Mouse (Mus musculus) kidney, adult 8-10 months (tissue): ENCODE results near the gene Dnajb7.

Experiments used
- DNase-seq, 2 experiments: peaks; one replicate each; pipeline ENCODE4 v3.0.0; 2022

The Dnajb7 gene

GRCm38 (mm10) chr15:81364271-81364670, 43.8 kb downstream of the Dnajb7 start:
- peak in 1 of 2 experiments; percentile 32 for DNase-seq

- peak; percentile 40 to 65 for DNase-seq
These were observed 45.6 kb downstream of the Dnajb7 start for GRCm38 (mm10) chr15:81362501-81362900.

GRCm38 (mm10) chr15:81361417-81362015, 46.6 kb downstream of the Dnajb7 start:
- no peak for DNase-seq

- no peak for DNase-seq
These were observed 47.1 kb downstream of the Dnajb7 start for GRCm38 (mm10) chr15:81361022-81361404.

- peak; percentile 95 to 96 for DNase-seq
These were observed 47.6 kb downstream of the Dnajb7 start, which contains the start of gene Slc25a17 for GRCm38 (mm10) chr15:81360345-81361021. Gene Slc25a17, minus strand, starts transcription at chr15:81360812.

- DNase-seq: no peak
These were observed 48.7 kb downstream of the Dnajb7 start for GRCm38 (mm10) chr15:81359421-81359820.

- peak; percentile 61 to 77 for DNase-seq
These were observed 49.2 kb downstream of the Dnajb7 start for GRCm38 (mm10) chr15:81358943-81359342.

- no peak for DNase-seq
These were observed 51.2 kb downstream of the Dnajb7 start for GRCm38 (mm10) chr15:81356946-81357345.
